In the genomic region with DNA sequence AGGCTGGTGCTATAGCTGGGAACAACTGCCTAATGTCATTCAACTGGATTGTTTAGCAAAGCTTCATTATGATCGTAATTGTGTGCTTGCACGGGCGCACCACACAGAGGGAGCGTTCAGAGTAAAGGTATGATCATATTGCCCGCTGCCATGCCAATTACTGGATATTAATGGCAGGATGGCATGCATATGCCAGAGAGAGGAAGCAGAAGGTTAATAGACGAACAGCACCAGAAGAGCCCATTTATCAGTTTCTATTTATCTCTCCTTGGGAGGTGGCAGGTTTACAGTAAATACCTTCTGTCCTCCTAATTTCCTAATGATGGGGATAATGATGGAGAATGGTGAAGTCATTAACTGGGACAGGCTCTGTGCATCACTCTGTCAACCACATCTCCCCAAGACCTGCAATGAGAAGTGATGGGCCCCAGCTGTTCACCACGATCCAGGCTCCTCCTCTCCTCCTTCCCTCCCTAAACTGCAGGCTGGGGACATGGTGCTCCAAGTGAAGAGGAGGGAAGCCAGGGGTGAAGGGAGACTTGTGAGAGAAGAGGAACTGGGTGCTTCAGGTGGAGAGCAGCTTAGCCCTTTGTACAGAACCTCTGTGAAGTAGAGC, we compare ENCODE assay signal across 15 mouse cellular contexts.
A peak's percentile ranks its signal among the peaks of the same experiment; 100 is the strongest.
DNase-seq lines count a peak whose midpoint lies in the region; ATAC-seq lines count a peak whose summit lies in the region.
"Had no signal": no experiment of that assay in that cellular context is flagged by ENCODE, and none has a peak within 500 bp of the region (broad histone marks: within the 10 kb centered on the region; RNA-seq: fewer than 3 reads in every experiment).

No protein-coding gene starts in this region.

- H3K9ac ChIP-seq in embryonic facial prominence, embryonic 14.5 days (ENCODE audit: low read depth, low read length): no peak overlapping the region
- H3K9ac ChIP-seq in hindbrain, embryonic 12.5 days: no peak overlapping the region
- H3K9ac ChIP-seq in neural tube, embryonic 14.5 days (replicated peaks; ENCODE audit: low read depth, low read length): no peak overlapping the region

- no peak overlapping the region for H3K4me2 ChIP-seq in embryonic facial prominence, embryonic 14.5 days (ENCODE audit: low read depth, low read length)
- H3K4me2 ChIP-seq in hindbrain, embryonic 12.5 days (replicated peaks): no peak overlapping the region
- no peak overlapping the region for H3K4me2 ChIP-seq in neural tube, embryonic 14.5 days (ENCODE audit: low read depth, low read length)

- 77% methylated on average over 7 of the region's 7 CpGs for WGBS in embryonic facial prominence, embryonic 14.5 days
- 80% methylated on average over 7 of the region's 7 CpGs for WGBS in embryonic facial prominence, embryonic 10.5 days
- WGBS in hindbrain, embryonic 12.5 days: 60% methylated on average over 7 of the region's 7 CpGs
- WGBS in neural tube, embryonic 14.5 days: 37% methylated on average over 7 of the region's 7 CpGs

- H3K27me3 ChIP-seq in embryonic facial prominence, embryonic 14.5 days (replicated peaks; ENCODE audit: control insufficient read depth, insufficient read depth, low read length): no peaks in the 10 kb centered on the region
- no peaks in the 10 kb centered on the region for H3K27me3 ChIP-seq in embryonic facial prominence, embryonic 10.5 days (replicated peaks; ENCODE audit: low read depth, poor library complexity, severe bottlenecking)
- H3K27me3 ChIP-seq in hindbrain, embryonic 12.5 days: no peaks in the 10 kb centered on the region
- no peaks in the 10 kb centered on the region for H3K27me3 ChIP-seq in neural tube, embryonic 14.5 days (ENCODE audit: control insufficient read depth, insufficient read depth, low read length)

- H3K36me3 ChIP-seq in embryonic facial prominence, embryonic 14.5 days (ENCODE audit: control insufficient read depth, insufficient read depth, low read length): no peaks in the 10 kb centered on the region
- no peaks in the 10 kb centered on the region for H3K36me3 ChIP-seq in embryonic facial prominence, embryonic 10.5 days (replicated peaks)
- H3K36me3 ChIP-seq in hindbrain, embryonic 12.5 days: no peaks in the 10 kb centered on the region
- H3K36me3 ChIP-seq in neural tube, embryonic 14.5 days (ENCODE audit: control insufficient read depth, insufficient read depth, low read length): no peaks in the 10 kb centered on the region

- no peaks in the 10 kb centered on the region for H3K9me3 ChIP-seq in embryonic facial prominence, embryonic 14.5 days (ENCODE audit: control insufficient read depth, low read length)
- no peaks in the 10 kb centered on the region for H3K9me3 ChIP-seq in embryonic facial prominence, embryonic 10.5 days
- H3K9me3 ChIP-seq in hindbrain, embryonic 12.5 days (replicated peaks): no peaks in the 10 kb centered on the region
- H3K9me3 ChIP-seq in neural tube, embryonic 14.5 days (ENCODE audit: control insufficient read depth, low read length): no peaks in the 10 kb centered on the region

- ATAC-seq in embryonic facial prominence, embryonic 14.5 days (ENCODE audit: low read depth): 0 out of 2 replicates have a peak, but pooled peaks have one; percentile 9
- ATAC-seq in hindbrain, embryonic 12.5 days (ENCODE audit: low FRiP score): peak; percentile 78
- ATAC-seq in neural tube, embryonic 14.5 days (ENCODE audit: low read depth): peak; percentile 81

- no peaks in the 10 kb centered on the region for H3K4me1 ChIP-seq in embryonic facial prominence, embryonic 14.5 days (ENCODE audit: control insufficient read depth, insufficient read depth, low read length)
- H3K4me1 ChIP-seq in embryonic facial prominence, embryonic 10.5 days: 0 out of 2 replicates have a peak, but pooled peaks cover 2% of the 10 kb centered on the region
- H3K4me1 ChIP-seq in hindbrain, embryonic 12.5 days: no peaks in the 10 kb centered on the region
- H3K4me1 ChIP-seq in neural tube, embryonic 14.5 days (ENCODE audit: control insufficient read depth, insufficient read depth, low read length): no peaks in the 10 kb centered on the region

- H3K4me3 ChIP-seq in embryonic facial prominence, embryonic 14.5 days (ENCODE audit: low read depth, low read length): no peak overlapping the region
- no peak overlapping the region for H3K4me3 ChIP-seq in embryonic facial prominence, embryonic 10.5 days
- H3K4me3 ChIP-seq in hindbrain, embryonic 12.5 days: no peak overlapping the region
- H3K4me3 ChIP-seq in neural tube, embryonic 14.5 days (ENCODE audit: low read depth, low read length): no peak overlapping the region
- H3K4me3 ChIP-seq: heart, adult 2 months; layer of hippocampus, adult 2 months; left cerebral cortex, adult 2 months had no signal

- H3K27ac ChIP-seq in embryonic facial prominence, embryonic 14.5 days (replicated peaks; ENCODE audit: low read depth, low read length): no peak overlapping the region
- H3K27ac ChIP-seq in embryonic facial prominence, embryonic 10.5 days (replicated peaks): no peak overlapping the region
- H3K27ac ChIP-seq in hindbrain, embryonic 12.5 days: no peak overlapping the region
- H3K27ac ChIP-seq in neural tube, embryonic 14.5 days (ENCODE audit: low read depth, low read length): no peak overlapping the region
- H3K27ac ChIP-seq: heart, adult 2 months; kidney, postnatal 0 days; layer of hippocampus, adult 2 months; left cerebral cortex, adult 2 months had no signal

- no peak for DNase-seq in embryonic facial prominence, embryonic 14.5 days (ENCODE audit: low spot score)
- no peak for DNase-seq in embryonic facial prominence, embryonic 10.5 days (ENCODE audit: low spot score)
- DNase-seq in brain, adult 2 months (ENCODE audit: low read depth, low spot score): peak; percentile 20
- DNase-seq in adrenal gland, postnatal 4 days (ENCODE audit: low spot score in 2 of 2): no peak
- no peak for DNase-seq in kidney, adult 18-20 months
- DNase-seq: cerebellum, adult 9-11 months; heart, adult 2 months; lung, postnatal 36 days; midbrain, embryonic 14.5 days; thymus, postnatal 14 days had no signal

Comparison
In these comparisons a context has a peak if more than half of its experiments do, and no peak if none do; other contexts are left out.
1. ATAC-seq: peak in every context shown above with its lines; median percentile 81 in neural tube, embryonic 14.5 days; 78 in hindbrain, embryonic 12.5 days; 9 in embryonic facial prominence, embryonic 14.5 days.